Mouse (Mus musculus) kidney, adult 2 months (tissue): ENCODE results near the gene Gm20489. TPM values are rescaled to one million over a fixed set of nuclear protein-coding genes. Genes with fewer than 3 reads are reported as not detected.

ENCODE experiments used
- DNase-seq: peaks from one replicate; pipeline ENCODE4 v3.0.0; 2021
- H3K27ac ChIP-seq: fragments of 200-500 bp; 2 replicates; pipeline ENCODE4 v1.5.1; 2012; ENCODE audit warnings: low read depth, low read length, control low read depth, inconsistent platforms; ENCODE audit not compliant: insufficient read depth
- H3K27me3 ChIP-seq: fragments of 200-500 bp; replicated peaks from 2 replicates; pipeline ENCODE4 v1.6.1; 2012; ENCODE audit warnings: mild to moderate bottlenecking, moderate library complexity, low read length, inconsistent platforms; ENCODE audit not compliant: control insufficient read depth, insufficient read depth
- H3K36me3 ChIP-seq: fragments of 200-500 bp; 2 replicates; pipeline ENCODE4 v1.6.1; 2012; ENCODE audit warnings: mild to moderate bottlenecking, moderate library complexity, low read length, inconsistent platforms; ENCODE audit not compliant: control insufficient read depth, insufficient read depth
- H3K4me1 ChIP-seq: fragments of 200-500 bp; 2 replicates; pipeline ENCODE4 v1.6.1; 2011; ENCODE audit warnings: low read length; ENCODE audit not compliant: control insufficient read depth, insufficient read depth
- H3K4me3 ChIP-seq: fragments of 200-500 bp; 2 replicates; pipeline ENCODE4 v1.5.1; 2011; ENCODE audit warnings: mild to moderate bottlenecking, low read depth, low read length, control low read depth; ENCODE audit not compliant: insufficient read depth
- CTCF ChIP-seq: fragments of 200-500 bp; conservative IDR thresholded peaks from 2 replicates; pipeline ENCODE4 v1.5.1; 2011; ENCODE audit warnings: low read depth, mild to moderate bottlenecking, control low read depth, low read length, moderate library complexity, mixed read lengths; ENCODE audit not compliant: insufficient read depth, insufficient read length
- POLR2A ChIP-seq: fragments of 200-500 bp; IDR thresholded peaks from one replicate; pipeline ENCODE4 v1.6.1; 2011; ENCODE audit warnings: low read depth, low read length, control low read depth
- WGBS: fragments of 180-500 bp; shearing (Covaris S2); methylation state at CpG from one replicate; pipeline ENCODE4 v1.1.7; 2018; 5-methylcytosine and 5-hydroxymethylcytosine counted together
- polyA plus RNA-seq: library from polyadenylated mRNA; depleted of rRNA; stranded (reverse); fragments of >200 nt; gene quantifications from 2 replicates; pipeline ENCODE4 v1.2.3, GENCODE M21; 2012; rRNA removed

Gm20489 gene
- polyA plus RNA-seq, result not detected in 2 replicates

DNA sequence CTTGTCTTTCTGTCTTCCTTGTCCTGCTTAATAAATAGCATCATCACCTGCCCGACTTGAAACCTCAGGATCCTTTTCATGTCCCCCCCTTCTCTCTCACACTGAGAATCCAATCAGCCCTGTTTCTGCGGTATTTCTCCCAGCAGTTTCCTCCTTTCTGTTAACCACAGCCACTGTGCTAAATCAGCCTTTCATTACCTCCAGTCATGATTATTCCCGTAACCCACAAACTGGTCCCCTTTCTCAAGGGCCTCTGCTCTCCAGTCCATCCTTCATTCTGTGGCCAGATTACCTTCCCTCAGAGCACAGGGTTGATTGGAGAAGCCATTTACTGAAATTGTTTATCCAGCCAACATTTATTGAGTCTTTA, at the start of gene Gm20489:
Gene Gm20489 (minus strand): TSS at position 269 of the 370 bp plus-strand sequence.
- H3K4me1 ChIP-seq, result no peaks in the 10 kb centered on the region
- TF ChIP-seq CTCF (no peak), POLR2A (no peak)
- no peak within 1 kb of the TSS for H3K27ac ChIP-seq
- WGBS, result 70% methylated on average over 3 of the region's 3 CpGs
- no peak for DNase-seq
- no peaks in the 10 kb centered on the region for H3K27me3 ChIP-seq
- peak within 1 kb of the TSS; percentile 15 for H3K4me3 ChIP-seq
- H3K36me3 ChIP-seq, result no peaks in the 10 kb centered on the region

DNA sequence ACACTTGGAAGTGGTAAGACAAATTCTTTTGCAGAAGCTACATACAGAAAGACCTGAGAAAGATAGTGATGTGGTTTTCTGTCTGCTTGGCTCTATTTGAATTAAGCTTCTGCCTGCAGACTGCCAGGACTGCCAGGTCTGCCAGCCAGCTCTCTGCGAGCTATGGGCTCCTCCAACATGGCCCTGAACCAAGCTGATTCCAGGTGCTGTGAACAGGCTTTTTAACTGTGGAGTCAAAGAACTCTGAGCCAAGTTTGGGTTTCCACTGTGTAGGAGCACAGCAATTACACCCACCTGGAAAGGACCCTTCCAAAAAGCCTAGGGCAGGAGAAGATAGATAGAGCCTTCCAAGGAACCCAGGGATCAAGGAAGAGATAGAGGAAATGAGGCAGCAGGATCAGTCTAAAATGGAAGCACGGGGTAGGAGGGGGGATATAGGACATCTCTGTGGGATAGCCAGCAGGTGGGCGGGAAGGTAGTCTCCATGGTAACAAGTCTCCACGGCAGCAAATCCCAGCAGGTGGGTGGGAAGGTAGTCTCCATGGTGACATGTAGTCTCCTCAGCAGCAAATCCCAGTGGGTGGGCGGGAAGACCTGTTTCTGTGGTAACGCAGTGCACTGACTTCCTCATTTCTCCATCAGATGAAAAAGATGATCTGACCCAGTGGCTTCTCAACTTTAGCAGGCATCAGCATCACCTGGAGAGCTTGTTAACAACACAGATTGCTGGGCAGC, 45.0 kb upstream of the Gm20489 start:
- H3K27me3 ChIP-seq, result no peaks in the 10 kb centered on the region
- H3K4me3 ChIP-seq, result no peak overlapping the region
- no peak for DNase-seq
- TF ChIP-seq POLR2A (no peak), CTCF (no peak)
- H3K27ac ChIP-seq, result no peak overlapping the region
- 60% methylated on average over 6 of the region's 6 CpGs for WGBS
- no peaks in the 10 kb centered on the region for H3K36me3 ChIP-seq
- H3K4me1 ChIP-seq, result no peaks in the 10 kb centered on the region

DNA sequence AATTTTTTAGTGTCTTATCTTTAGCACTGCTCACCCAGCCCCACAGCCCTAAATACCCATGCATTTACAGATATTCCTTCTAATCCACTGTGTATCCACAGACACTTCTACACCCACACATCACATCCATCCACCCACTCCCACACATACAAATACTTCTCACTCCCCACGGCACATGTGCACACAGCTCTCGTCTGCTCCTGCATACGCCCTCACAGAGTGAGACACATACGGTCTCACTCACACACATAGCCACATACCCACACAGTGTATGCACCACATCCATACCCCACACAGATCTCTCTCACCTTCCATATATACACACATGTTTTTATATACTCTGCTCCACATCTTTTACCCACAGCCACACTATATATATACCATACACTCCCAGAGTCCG, 40.5 kb upstream of the Gm20489 start:
- no peak for TF ChIP-seq CTCF
- no peak for TF ChIP-seq POLR2A
- H3K4me3 ChIP-seq, result no peak overlapping the region
- DNase-seq, result no peak
- WGBS, result 95% methylated on average over 5 of the region's 5 CpGs
- H3K4me1 ChIP-seq, result no peaks in the 10 kb centered on the region
- H3K27ac ChIP-seq, result no peak overlapping the region
- no peaks in the 10 kb centered on the region for H3K36me3 ChIP-seq
- no peaks in the 10 kb centered on the region for H3K27me3 ChIP-seq

DNA sequence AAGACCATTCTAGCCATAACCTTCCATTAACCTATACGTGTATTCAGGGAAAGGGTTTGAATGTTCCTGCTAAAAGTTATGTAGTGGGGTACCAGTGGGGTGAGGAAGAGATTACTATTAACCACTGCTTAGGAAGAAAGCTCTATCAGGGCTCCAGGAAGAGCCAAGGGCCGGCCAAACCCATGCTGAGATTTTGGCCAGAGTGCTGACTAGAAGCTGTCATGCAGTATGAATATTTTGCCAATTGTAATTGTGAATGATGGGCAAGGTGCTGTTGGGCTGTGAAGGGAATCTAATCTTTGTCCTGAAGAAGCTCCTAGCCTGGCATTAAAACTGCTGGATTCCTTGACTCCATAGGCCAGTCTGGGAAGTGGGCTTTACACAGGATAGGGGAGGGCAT, 35.8 kb upstream of the Gm20489 start:
- WGBS, result 88% methylated on average over 2 of the region's 2 CpGs
- H3K27ac ChIP-seq, result no peak overlapping the region
- no peak for DNase-seq
- H3K27me3 ChIP-seq, result no peaks in the 10 kb centered on the region
- TF ChIP-seq CTCF, result no peak
- TF ChIP-seq POLR2A, result no peak
- no peak overlapping the region for H3K4me3 ChIP-seq
- no peaks in the 10 kb centered on the region for H3K36me3 ChIP-seq
- H3K4me1 ChIP-seq, result no peaks in the 10 kb centered on the region

DNA sequence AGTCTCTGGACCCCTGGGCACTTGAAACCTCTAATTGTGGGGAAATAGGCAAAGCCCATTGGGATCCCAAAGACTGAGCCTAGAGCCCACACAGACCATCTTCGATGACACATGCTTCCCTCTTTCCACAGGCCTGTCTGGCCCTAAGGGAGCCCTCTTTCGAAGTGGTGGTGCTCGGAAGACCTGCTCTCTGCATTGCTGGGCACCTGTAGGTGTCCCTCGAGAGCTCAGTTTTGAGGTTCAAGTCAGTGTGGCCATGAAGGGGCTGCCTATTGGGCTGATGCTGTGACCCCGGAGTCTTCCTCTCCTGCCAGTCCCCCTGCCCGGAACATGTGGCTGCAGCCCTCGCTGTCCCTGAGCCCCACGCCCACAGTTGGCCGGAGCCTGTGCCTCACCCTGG, 32.8 kb upstream of the Gm20489 start:
- TF ChIP-seq CTCF, result no peak
- no peaks in the 10 kb centered on the region for H3K4me1 ChIP-seq
- 91% methylated on average over 9 of the region's 9 CpGs for WGBS
- H3K27ac ChIP-seq, result no peak overlapping the region
- no peaks in the 10 kb centered on the region for H3K27me3 ChIP-seq
- H3K36me3 ChIP-seq, result no peaks in the 10 kb centered on the region
- DNase-seq, result no peak
- H3K4me3 ChIP-seq, result no peak overlapping the region

DNA sequence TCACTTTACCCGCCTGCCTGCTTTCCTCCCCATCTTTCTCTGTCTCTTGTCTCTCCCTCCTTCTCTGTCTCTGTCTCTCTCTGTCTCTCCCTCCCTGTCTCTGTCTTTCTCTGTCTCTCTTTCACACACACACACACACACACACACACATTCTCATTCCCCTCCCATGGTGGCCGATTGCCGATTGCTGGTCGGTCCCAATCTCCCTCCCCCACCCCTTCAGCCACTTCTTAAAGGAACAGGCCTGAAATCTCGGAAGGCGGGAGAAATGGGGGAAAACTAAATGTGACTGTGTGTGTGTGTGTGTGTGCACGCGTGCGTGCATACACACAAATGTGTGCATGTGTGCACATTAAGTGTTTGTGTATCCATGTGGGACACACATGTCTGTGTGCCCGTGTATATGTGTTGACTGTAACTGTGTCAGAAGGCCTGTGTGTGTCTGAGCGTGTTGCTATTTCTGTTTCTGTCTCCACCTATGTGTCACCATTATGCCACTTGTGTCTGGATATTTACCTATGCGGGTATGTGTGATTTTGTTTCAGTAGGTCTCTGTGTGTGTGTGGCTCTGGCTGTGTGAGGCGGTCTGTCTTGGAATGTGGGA, 31.7 kb upstream of the Gm20489 start:
- Histone ChIP-seq H3K27me3 (no peaks in the 10 kb centered on the region), H3K4me1 (no peaks in the 10 kb centered on the region), H3K27ac (no peak overlapping the region), H3K4me3 (peak overlapping the region; percentile 23; the same call in 1 of the 2 replicates), H3K36me3 (no peaks in the 10 kb centered on the region)
- TF ChIP-seq CTCF (no peak), POLR2A (no peak)
- 33% methylated on average over 13 of the region's 13 CpGs for WGBS
- no peak for DNase-seq
